Mouse (Mus musculus) myocyte (in vitro differentiated cells): ENCODE results near the gene Gm11084.

Experiments used
- E2F4 ChIP-seq: IDR thresholded peaks from one replicate; pipeline ENCODE4 v1.6.1; 2011; ENCODE audit warnings: mild to moderate bottlenecking, control low read depth, moderate library complexity; ENCODE audit not compliant: insufficient read depth
- MAX ChIP-seq: IDR thresholded peaks from one replicate; pipeline ENCODE4 v1.6.1; 2011; ENCODE audit warnings: low read depth, mild to moderate bottlenecking, control low read depth
- MYOD1 ChIP-seq, 3 experiments: IDR thresholded peaks; one replicate each; pipeline ENCODE4 v1.6.1; 2011; ENCODE audit warnings: control low read depth in 2 of 3, low read depth in 2 of 3, mild to moderate bottlenecking in 2 of 3, moderate library complexity in 1 of 3; ENCODE audit not compliant: insufficient read length in 2 of 3, control insufficient read depth in 1 of 3
- MYOG ChIP-seq, 3 experiments: IDR thresholded peaks; one replicate each; pipeline ENCODE4 v1.6.1; 2011; ENCODE audit warnings: control low read depth in 2 of 3, low read depth in 2 of 3, mild to moderate bottlenecking in 2 of 3; ENCODE audit not compliant: insufficient read length in 2 of 3, control insufficient read depth in 1 of 3, insufficient read depth in 1 of 3
- POLR2A ChIP-seq: IDR thresholded peaks from one replicate; pipeline ENCODE4 v1.6.1; 2011; ENCODE audit warnings: low read depth, mild to moderate bottlenecking, control low read depth, moderate library complexity; ENCODE audit not compliant: insufficient read length
- POLR2AphosphoS2 ChIP-seq: IDR thresholded peaks from one replicate; pipeline ENCODE4 v1.6.1; 2011; ENCODE audit warnings: low read depth, control low read depth; ENCODE audit not compliant: insufficient read length
- REST ChIP-seq: IDR thresholded peaks from one replicate; pipeline ENCODE4 v1.6.1; 2011; ENCODE audit warnings: mild to moderate bottlenecking, control low read depth, moderate library complexity; ENCODE audit not compliant: insufficient read depth, insufficient read length
- TCF12 ChIP-seq: IDR thresholded peaks from one replicate; pipeline ENCODE4 v1.6.1; 2011; ENCODE audit warnings: mild to moderate bottlenecking, control low read depth; ENCODE audit not compliant: poor library complexity, insufficient read depth, severe bottlenecking
- USF1 ChIP-seq: IDR thresholded peaks from one replicate; pipeline ENCODE4 v1.6.1; 2011; ENCODE audit warnings: low read depth, mild to moderate bottlenecking, control low read depth, moderate library complexity

DNA sequence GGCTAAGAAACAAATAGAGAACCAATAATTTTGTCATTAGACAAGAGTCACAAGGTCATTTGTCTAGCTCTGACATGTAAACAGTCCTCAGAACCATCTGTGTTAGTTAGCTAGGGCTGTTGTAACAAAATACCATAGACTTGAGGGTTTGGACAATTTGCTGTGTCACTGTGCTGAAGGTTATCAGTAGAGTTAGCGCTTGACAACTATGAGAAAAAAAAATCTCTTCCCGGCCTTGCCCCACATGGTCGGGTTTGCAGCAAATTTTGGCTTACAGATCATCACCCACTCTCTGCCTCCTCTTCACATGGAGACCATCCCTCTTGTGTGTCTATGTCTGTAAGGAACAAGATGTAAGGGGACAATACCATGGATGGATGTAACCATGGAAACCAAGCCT, 41.5 kb upstream of the Gm11084 start:
- TF ChIP-seq USF1, result no peak
- no peak for TF ChIP-seq MYOG (IDR thresholded peaks at IDR 0.05; ENCODE audit: control insufficient read depth in 1 of 3, insufficient read depth in 1 of 3, insufficient read length in 2 of 3, low read depth in 2 of 3)
- no peak for TF ChIP-seq POLR2A
- TF ChIP-seq TCF12, result no peak
- no peak for TF ChIP-seq MAX
- no peak for TF ChIP-seq POLR2AphosphoS2
- TF ChIP-seq MYOD1 (IDR thresholded peaks at IDR 0.05; ENCODE audit: control insufficient read depth in 1 of 3, insufficient read length in 2 of 3, low read depth in 2 of 3), result no peak
- no peak for TF ChIP-seq REST
- TF ChIP-seq E2F4, result no peak
